Mouse (Mus musculus) erythroblast, embryonic 14.5 days (primary cell): ENCODE data around the gene Mob3a.

ENCODE experiments used
- GATA1 ChIP-seq: IDR thresholded peaks from 2 replicates; pipeline ENCODE4 v1.6.1; 2012; ENCODE audit warnings: low read length, inconsistent platforms, mixed read lengths
- TAL1 ChIP-seq: IDR thresholded peaks from 3 replicates; pipeline ENCODE4 v1.6.1; 2012; ENCODE audit warnings: low read length, inconsistent platforms, mixed read lengths

GRCm38 (mm10) chr10:80736731-80737130, 35.0 kb upstream of the Mob3a start:
- TF ChIP-seq GATA1: no peak
- no peak for TF ChIP-seq TAL1
